8 mouse cellular contexts compared by ENCODE assay signal in genomic region chr8:46741281-46741791, GRCm38 (mm10). TPM values are rescaled to one million over a fixed set of nuclear protein-coding genes. Genes with fewer than 3 reads are reported as not detected.
A peak's percentile ranks its signal among the peaks of the same experiment; 100 is the strongest.
DNase-seq lines count a peak whose midpoint lies in the region; ATAC-seq and TF ChIP-seq lines count a peak whose summit lies in the region.

No protein-coding gene starts in this region.

- H3K4me3 ChIP-seq in embryonic facial prominence, embryonic 11.5 days (ENCODE audit: low read depth, low read length) = peak overlapping the region; percentile 91
- H3K4me3 ChIP-seq in limb, embryonic 14.5 days (replicated peaks; ENCODE audit: low read length) = peak overlapping the region; percentile 89
- H3K4me3 ChIP-seq in midbrain, embryonic 14.5 days (replicated peaks; ENCODE audit: low read depth, low read length) = peak overlapping the region; percentile 85
- H3K4me3 ChIP-seq in stomach, embryonic 16.5 days (replicated peaks; ENCODE audit: low read length) = peak overlapping the region; percentile 89

- peak overlapping the region; percentile 88 for H3K4me2 ChIP-seq in embryonic facial prominence, embryonic 11.5 days (ENCODE audit: low read depth, low read length)
- H3K4me2 ChIP-seq in limb, embryonic 14.5 days (replicated peaks; ENCODE audit: low read depth, low read length, severe bottlenecking) = peak overlapping the region; percentile 72
- H3K4me2 ChIP-seq in midbrain, embryonic 14.5 days (ENCODE audit: low read length) = peak overlapping the region; percentile 86
- H3K4me2 ChIP-seq in stomach, embryonic 16.5 days (ENCODE audit: low read depth, low read length) = peak overlapping the region; percentile 89

- no peaks in the 10 kb centered on the region for H3K9me3 ChIP-seq in embryonic facial prominence, embryonic 11.5 days (replicated peaks; ENCODE audit: control insufficient read depth, low read length)
- H3K9me3 ChIP-seq in limb, embryonic 14.5 days (ENCODE audit: control insufficient read depth, low read length) = no peaks in the 10 kb centered on the region
- no peaks in the 10 kb centered on the region for H3K9me3 ChIP-seq in midbrain, embryonic 14.5 days (ENCODE audit: control insufficient read depth, low read length)
- 0 out of 2 replicates have a peak, but pooled peaks cover 5% of the 10 kb centered on the region for H3K9me3 ChIP-seq in stomach, embryonic 16.5 days (replicated peaks; ENCODE audit: control insufficient read depth, low read length)

- WGBS in embryonic facial prominence, embryonic 11.5 days = under 1% methylated on average over 28 of the region's 28 CpGs
- 0% methylated on average over 28 of the region's 28 CpGs for whole genome bisulfite sequencing in limb, embryonic 14.5 days
- 2% methylated on average over 28 of the region's 28 CpGs for WGBS in midbrain, embryonic 14.5 days
- WGBS in stomach, embryonic 16.5 days = under 1% methylated on average over 28 of the region's 28 CpGs

- DNase-seq in 416B (ENCODE audit: low read depth) (peak; percentile 69), R1 (ENCODE audit: low read depth, low spot score) (peak; percentile 47)
- DNase-seq in embryonic facial prominence, embryonic 11.5 days (ENCODE audit: low spot score) = no peak
- DNase-seq in kidney, adult 18-20 months = peak; percentile 67
- DNase-seq in limb, embryonic 14.5 days (ENCODE audit: low spot score) = no peak
- DNase-seq in midbrain, embryonic 14.5 days = peak; percentile 74

- H3K27me3 ChIP-seq in embryonic facial prominence, embryonic 11.5 days (ENCODE audit: control insufficient read depth, insufficient read depth, low read length) = no peaks in the 10 kb centered on the region
- no peaks in the 10 kb centered on the region for H3K27me3 ChIP-seq in limb, embryonic 14.5 days (ENCODE audit: control insufficient read depth, insufficient read depth, low read length)
- no peaks in the 10 kb centered on the region for H3K27me3 ChIP-seq in midbrain, embryonic 14.5 days (ENCODE audit: control insufficient read depth, insufficient read depth, low read length)
- no peaks in the 10 kb centered on the region for H3K27me3 ChIP-seq in stomach, embryonic 16.5 days (ENCODE audit: control insufficient read depth, insufficient read depth, low read length)

- no peaks in the 10 kb centered on the region for H3K4me1 ChIP-seq in embryonic facial prominence, embryonic 11.5 days (ENCODE audit: control insufficient read depth, insufficient read depth, low read length)
- peaks cover 7% of the 10 kb centered on the region for H3K4me1 ChIP-seq in limb, embryonic 14.5 days (ENCODE audit: control insufficient read depth, insufficient read depth, low read length)
- peaks cover 5% of the 10 kb centered on the region for H3K4me1 ChIP-seq in midbrain, embryonic 14.5 days (ENCODE audit: control insufficient read depth, insufficient read depth, low read length)
- peaks cover 24% of the 10 kb centered on the region for H3K4me1 ChIP-seq in stomach, embryonic 16.5 days (ENCODE audit: control insufficient read depth, insufficient read depth, low read length)

- peak overlapping the region; percentile 98 for H3K9ac ChIP-seq in embryonic facial prominence, embryonic 11.5 days (replicated peaks; ENCODE audit: low read length)
- H3K9ac ChIP-seq in limb, embryonic 14.5 days (ENCODE audit: low read depth, low read length, severe bottlenecking) = peak overlapping the region; percentile 96
- H3K9ac ChIP-seq in midbrain, embryonic 14.5 days (replicated peaks; ENCODE audit: low read length) = peak overlapping the region; percentile 97
- H3K9ac ChIP-seq in stomach, embryonic 16.5 days (ENCODE audit: low read length) = peak overlapping the region; percentile 99

- no peak for TF ChIP-seq POLR2A in limb, embryonic 14.5 days (IDR thresholded peaks at IDR 0.05; ENCODE audit: borderline replicate concordance, extremely low read depth, insufficient read depth, insufficient read length)

- ATAC-seq in embryonic facial prominence, embryonic 11.5 days (replicated peaks; ENCODE audit: insufficient number of reproducible peaks, low FRiP score, low TSS enrichment, low read depth) = peak; percentile 61; the same call in 1 of the 2 replicates
- ATAC-seq in granulocyte monocyte progenitor cell, adult 5-6 weeks (replicated peaks; ENCODE audit: poor library complexity, severe bottlenecking) = peak; percentile 6; the same call in 1 of the 2 replicates
- no peak for ATAC-seq in limb, embryonic 14.5 days (ENCODE audit: low FRiP score, low read depth)
- 0 out of 2 replicates have a peak, but pooled peaks have one; percentile 21 for ATAC-seq in midbrain, embryonic 14.5 days (ENCODE audit: low FRiP score, low TSS enrichment)
- ATAC-seq in stomach, embryonic 16.5 days (ENCODE audit: insufficient read depth, low FRiP score) = peak; percentile 23

- H3K27ac ChIP-seq in embryonic facial prominence, embryonic 11.5 days (replicated peaks; ENCODE audit: low read depth, low read length) = peak overlapping the region; percentile 81
- H3K27ac ChIP-seq in limb, embryonic 14.5 days (replicated peaks; ENCODE audit: low read depth, low read length) = peak overlapping the region; percentile 92
- H3K27ac ChIP-seq in midbrain, embryonic 14.5 days (replicated peaks; ENCODE audit: low read depth, low read length) = peak overlapping the region; percentile 90
- peak overlapping the region; percentile 94 for H3K27ac ChIP-seq in stomach, embryonic 16.5 days (ENCODE audit: low read length)

- H3K36me3 ChIP-seq in embryonic facial prominence, embryonic 11.5 days (replicated peaks; ENCODE audit: control insufficient read depth, insufficient read depth, low read depth, low read length) = no peaks in the 10 kb centered on the region
- no peaks in the 10 kb centered on the region for H3K36me3 ChIP-seq in limb, embryonic 14.5 days (ENCODE audit: control insufficient read depth, insufficient read depth, low read length)
- H3K36me3 ChIP-seq in midbrain, embryonic 14.5 days (ENCODE audit: control insufficient read depth, insufficient read depth, low read length) = no peaks in the 10 kb centered on the region
- H3K36me3 ChIP-seq in stomach, embryonic 16.5 days (ENCODE audit: control insufficient read depth, insufficient read depth, low read length) = no peaks in the 10 kb centered on the region

RNA-seq across cellular contexts. Expression of gene Irf2, which starts 1.8 kb away (rescaled TPM):
- 12.3 and 13.7 TPM in 2 replicates for polyA plus RNA-seq in embryonic facial prominence, embryonic 11.5 days (2014; fragmentation: Nextera tagmentation; extraction: Ambion mirVana)
- total RNA-seq in granulocyte monocyte progenitor cell, adult 5-6 weeks (2014; fragmentation: Nextera tagmentation) = 48.8 and 67.9 TPM in 2 replicates
- total RNA-seq in granulocyte monocyte progenitor cell, adult 5-6 weeks (2017) = 12.6 and 20.4 TPM in 2 replicates
- 13.8 and 15.1 TPM in 2 replicates for polyA plus RNA-seq in limb, embryonic 14.5 days (2012; rRNA removed)
- 16.8 and 19.0 TPM in 2 replicates for polyA plus RNA-seq in limb, embryonic 14.5 days (2014; fragmentation: Nextera tagmentation; extraction: Ambion mirVana)
- polyA plus RNA-seq in midbrain, embryonic 14.5 days (2014; fragmentation: Nextera tagmentation; extraction: Ambion mirVana) = 6.4 and 7.5 TPM in 2 replicates
- polyA plus RNA-seq in stomach, embryonic 16.5 days (2015; fragmentation: Nextera tagmentation; extraction: Ambion mirVana) = 18.1 and 27.5 TPM in 2 replicates

Comparison
In these comparisons a context has a peak if more than half of its experiments do, and no peak if none do; other contexts are left out.
1. DNase-seq: peak in 416B (single experiment), R1 (single experiment), kidney, adult 18-20 months (single experiment) and midbrain, embryonic 14.5 days (single experiment); none in embryonic facial prominence, embryonic 11.5 days (single experiment) and limb, embryonic 14.5 days (single experiment).
2. Peak in every context shown above with its lines, with median percentiles within 50 percentile points of each other: H3K27ac ChIP-seq, H3K4me2 ChIP-seq, H3K4me3 ChIP-seq and H3K9ac ChIP-seq.